Mouse (Mus musculus) left cerebral cortex, postnatal 25 days (tissue): ENCODE data around the gene Rnf186. TPM values are rescaled to one million over a fixed set of nuclear protein-coding genes. Genes with fewer than 3 reads are reported as not detected.

Source experiments
- DNase-seq, 2 experiments: peaks; one replicate each; pipeline ENCODE4 v3.0.0; 2022; ENCODE audit warnings: low spot score in 2 of 2, mixed read lengths in 1 of 2
- intact Hi-C: fragments of 180-260 bp; cut with DNase I; formaldehyde crosslinking; loops from one replicate; pipeline ENCODE4 v1.15.1; 2025
- total RNA-seq, 2 experiments: library from RNA; stranded (reverse); gene quantifications; 2 replicates each; pipeline ENCODE4 v1.2.3; 2021

Gene Rnf186
- total RNA-seq: not detected

- intact Hi-C loops: no loop called here
- no peak for DNase-seq
Measured at GRCm38 (mm10) chr4:138966866-138967265, at the start of gene Rnf186. Gene Rnf186, plus strand, starts transcription at chr4:138967112.

- DNase-seq: no peak
- intact Hi-C loops: no loop called here
Measured at GRCm38 (mm10) chr4:138917282-138917681, 49.6 kb upstream of the Rnf186 start.

- DNase-seq: no peak
- intact Hi-C loops: loop anchor here (1.0 to 10.0 kb wide), 4 partner anchors 81 to 403 kb away; no protein-coding TSS in a partner anchor
Measured at GRCm38 (mm10) chr4:138921254-138922130, 45.4 kb upstream of the Rnf186 start.

GRCm38 (mm10) chr4:138922131-138922459 lies 44.8 kb upstream of the Rnf186 start:
- intact Hi-C loops: loop anchor here (1.0 to 10.0 kb wide), 4 partner anchors 80 to 403 kb away; no protein-coding TSS in a partner anchor
- DNase-seq: peak; percentile 97 to 98

- no peak for DNase-seq
- intact Hi-C loops: loop anchor here (10.0 kb wide), 1 partner anchor 399 kb away; no protein-coding TSS in a partner anchor
Measured at GRCm38 (mm10) chr4:138925561-138925960, 41.4 kb upstream of the Rnf186 start.

- DNase-seq: no peak
- intact Hi-C loops: no loop called here
Measured at GRCm38 (mm10) chr4:138933862-138934261, 33.0 kb upstream of the Rnf186 start.

GRCm38 (mm10) chr4:138934456-138935145 lies 32.3 kb upstream of the Rnf186 start:
- intact Hi-C loops: no loop called here
- no peak for DNase-seq

- DNase-seq: no peak
- intact Hi-C loops: no loop called here
Measured at GRCm38 (mm10) chr4:138938495-138939269, 28.2 kb upstream of the Rnf186 start.

- intact Hi-C loops: no loop called here
- no peak for DNase-seq
Measured at GRCm38 (mm10) chr4:138939481-138939880, 27.4 kb upstream of the Rnf186 start.

GRCm38 (mm10) chr4:138941401-138941800 lies 25.5 kb upstream of the Rnf186 start:
- intact Hi-C loops: no loop called here
- DNase-seq: peak in 1 of 2 experiments; percentile 8

- intact Hi-C loops: no loop called here
- no peak for DNase-seq
Measured at GRCm38 (mm10) chr4:138941966-138942365, 24.9 kb upstream of the Rnf186 start.

GRCm38 (mm10) chr4:138943730-138944129 lies 23.2 kb upstream of the Rnf186 start:
- peak in 1 of 2 experiments; percentile 42 for DNase-seq
- intact Hi-C loops: no loop called here

GRCm38 (mm10) chr4:138948257-138948656 lies 18.7 kb upstream of the Rnf186 start:
- intact Hi-C loops: no loop called here
- no peak for DNase-seq

- DNase-seq: no peak
- intact Hi-C loops: no loop called here
Measured at GRCm38 (mm10) chr4:138958612-138959011, 8.3 kb upstream of the Rnf186 start.

- DNase-seq: peak in 1 of 2 experiments; percentile 72
- intact Hi-C loops: no loop called here
Measured at GRCm38 (mm10) chr4:138959120-138959519, 7.8 kb upstream of the Rnf186 start.

- intact Hi-C loops: no loop called here
- peak in 1 of 2 experiments; percentile 74 for DNase-seq
Measured at GRCm38 (mm10) chr4:138959926-138960325, 7.0 kb upstream of the Rnf186 start.

- intact Hi-C loops: no loop called here
Measured at GRCm38 (mm10) chr4:138962719-138963118, 4.2 kb upstream of the Rnf186 start.

GRCm38 (mm10) chr4:138965871-138966270 lies 1.0 kb upstream of the Rnf186 start:
- intact Hi-C loops: no loop called here

More at GRCm38 (mm10) chr4:138962719-138963118, 4.2 kb upstream of the Rnf186 start:
- no peak for DNase-seq

GRCm38 (mm10) chr4:138967485-138967884 lies 573 bp downstream of the Rnf186 start:
- intact Hi-C loops: no loop called here
- no peak for DNase-seq

More at GRCm38 (mm10) chr4:138965871-138966270, 1.0 kb upstream of the Rnf186 start:
- no peak for DNase-seq
